Comparison of ENCODE assay signal across 12 mouse cellular contexts in genomic region chr3:56740902-56741301, GRCm38 (mm10).
"Had no signal": no experiment of that assay in that cellular context is flagged by ENCODE, and none has a peak within 500 bp of the region (broad histone marks: within the 10 kb centered on the region; RNA-seq: fewer than 3 reads in every experiment).

No protein-coding gene starts in this region.

- ATAC-seq: lung, postnatal 0 days had no signal

- H3K36me3 ChIP-seq: kidney, embryonic 15.5 days; liver, embryonic 15.5 days; neural tube, embryonic 12.5 days had no signal

- H3K27ac ChIP-seq: kidney, embryonic 15.5 days; liver, embryonic 15.5 days; neural tube, embryonic 12.5 days had no signal

- DNase-seq: kidney, postnatal 14 days; lung, adult 2 months; lung, postnatal 36 days; midbrain, embryonic 14.5 days; retina, postnatal 1 day; right cerebral cortex, postnatal 14 days; thymus, postnatal 36 days had no signal

- H3K9me3 ChIP-seq: kidney, embryonic 15.5 days; liver, embryonic 15.5 days; neural tube, embryonic 12.5 days had no signal

- H3K4me2 ChIP-seq: kidney, embryonic 15.5 days; liver, embryonic 11.5 days; liver, embryonic 15.5 days; neural tube, embryonic 12.5 days had no signal

- H3K4me1 ChIP-seq: kidney, embryonic 15.5 days; liver, embryonic 15.5 days; neural tube, embryonic 12.5 days had no signal

- H3K27me3 ChIP-seq: kidney, embryonic 15.5 days; liver, embryonic 15.5 days; neural tube, embryonic 12.5 days had no signal

- H3K9ac ChIP-seq: kidney, embryonic 15.5 days; liver, embryonic 15.5 days; neural tube, embryonic 12.5 days had no signal

- H3K4me3 ChIP-seq: kidney, embryonic 15.5 days; liver, embryonic 15.5 days; neural tube, embryonic 12.5 days had no signal
